Mouse (Mus musculus): ENCODE results near the gene Slmap.
"Not testable (repeated sequence)": the region's sequence is repeated elsewhere in the genome, so short reads cannot be mapped to it uniquely, and the experiment has no call there.

Slmap gene

DNA sequence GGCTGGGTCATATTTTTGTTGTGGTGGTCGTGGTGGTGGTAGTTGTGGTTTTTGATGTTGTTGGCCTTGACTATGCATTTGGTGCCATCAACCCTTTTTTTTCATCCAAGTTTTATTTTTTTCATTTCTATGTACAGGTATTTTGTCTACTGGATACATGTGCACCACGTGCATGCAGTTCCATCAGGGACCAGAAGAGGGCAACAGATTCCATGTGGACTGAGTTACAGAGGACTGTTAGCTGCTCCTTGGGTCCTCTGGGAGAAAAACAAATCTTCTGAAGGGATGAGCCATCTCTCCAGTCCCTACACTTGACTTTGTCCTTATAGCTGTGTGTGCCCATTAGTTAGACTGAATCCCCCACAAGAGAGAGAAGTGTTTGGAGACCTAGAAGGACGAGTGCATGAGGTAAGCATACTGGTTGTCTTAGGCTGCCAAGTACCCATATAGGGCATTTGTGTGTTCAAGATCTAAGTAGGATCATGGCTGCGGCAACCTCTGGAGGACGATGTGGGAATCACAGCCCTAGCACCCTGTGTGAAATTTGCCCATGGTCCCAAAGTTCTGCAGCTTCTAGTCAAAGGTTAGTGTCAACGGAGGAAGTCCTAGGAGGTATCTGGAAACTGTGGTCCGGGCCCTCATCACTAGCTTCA, 136.1 kb downstream of the Slmap start:
- peak; percentile 32 for DNase-seq (ENCODE audit: low read depth, low spot score)

- DNase-seq (ENCODE audit: low read depth, low spot score), result no peak
These were observed 142.9 kb downstream of the Slmap start for GRCm38 (mm10) chr14:26391866-26392265.

DNA sequence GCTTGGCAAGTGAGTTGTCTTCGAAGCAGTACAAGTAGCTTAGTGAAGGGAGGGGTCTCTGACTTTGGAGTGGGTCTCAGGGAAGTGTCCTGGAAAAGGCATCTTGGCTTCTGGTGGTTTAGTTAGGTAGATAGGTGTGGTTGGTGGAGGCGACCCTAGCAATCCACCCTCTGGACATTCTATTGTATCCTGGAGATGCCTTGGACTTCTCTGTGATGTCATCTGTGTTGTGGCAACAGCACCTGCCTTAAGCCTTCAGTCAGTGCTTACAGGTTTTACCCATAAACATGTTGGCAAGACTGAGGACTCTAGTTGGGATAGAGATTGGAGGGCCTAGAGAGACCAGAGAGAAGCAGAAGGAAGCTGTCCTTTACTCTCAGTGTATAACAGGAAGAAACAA, 145.8 kb downstream of the Slmap start:
- DNase-seq (ENCODE audit: low read depth, low spot score), result not testable (repeated sequence)

DNA sequence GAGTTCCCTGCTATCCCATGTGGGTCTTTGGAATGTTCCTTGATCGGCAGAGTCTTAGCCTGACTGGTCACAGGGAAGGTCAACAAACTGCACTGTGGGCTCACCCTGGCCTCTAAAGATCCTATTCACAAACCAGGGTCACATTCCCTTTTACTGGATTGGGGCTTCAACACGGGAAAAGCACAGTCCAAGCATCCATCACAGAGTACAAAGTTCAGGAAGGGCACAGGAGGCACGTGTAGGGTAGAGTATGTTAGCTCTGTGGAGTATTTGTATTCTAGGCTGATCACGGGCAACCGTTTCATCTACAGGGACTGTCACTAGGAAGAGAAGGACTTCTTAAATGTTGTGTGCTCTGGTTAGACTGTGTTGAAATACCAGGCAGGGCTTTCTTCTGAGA, 147.7 kb downstream of the Slmap start:
- not testable (repeated sequence) for DNase-seq (ENCODE audit: low read depth, low spot score)

DNA sequence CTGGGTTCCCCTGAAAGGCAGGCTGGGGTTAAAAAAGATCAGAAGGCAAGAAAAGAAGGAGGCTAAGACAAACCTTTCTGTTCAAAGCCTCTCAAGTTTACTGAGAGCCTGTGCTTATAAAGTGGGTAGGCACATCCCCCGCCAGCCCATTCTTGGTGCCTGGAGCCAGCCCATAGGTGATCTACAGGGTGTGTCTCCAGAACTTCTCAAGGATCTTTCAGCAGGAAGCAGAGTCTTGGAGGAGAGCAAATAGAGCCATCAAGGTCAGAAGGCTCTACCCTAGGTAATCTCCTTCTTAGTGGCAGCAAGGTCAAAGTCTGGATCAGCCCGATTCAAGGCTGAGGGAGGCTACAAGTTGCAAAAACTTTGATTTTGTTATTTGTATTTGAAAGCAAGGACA, 149.1 kb downstream of the Slmap start:
- DNase-seq (ENCODE audit: low read depth, low spot score), result not testable (repeated sequence)

DNA sequence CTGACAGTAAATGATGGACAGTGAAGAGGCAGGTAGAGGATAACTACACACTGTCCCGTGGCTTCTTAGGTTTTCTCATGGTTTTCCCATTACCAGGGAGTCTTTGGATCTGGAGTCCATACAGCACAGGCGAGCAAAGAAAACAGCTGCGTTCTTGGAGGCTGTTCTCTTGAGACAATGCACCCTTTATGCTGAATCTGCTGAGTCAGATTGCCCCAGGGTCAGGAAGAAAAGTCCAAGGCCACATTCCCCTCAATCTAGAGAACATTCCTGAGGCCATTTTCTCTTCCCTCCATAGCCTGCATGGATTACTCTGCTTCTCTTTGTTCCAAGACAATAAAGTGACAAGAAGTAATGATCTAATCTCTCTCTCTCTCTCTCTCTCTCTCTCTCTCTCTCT, 155.7 kb downstream of the Slmap start:
- no peak for DNase-seq (ENCODE audit: low read depth, low spot score)

DNA sequence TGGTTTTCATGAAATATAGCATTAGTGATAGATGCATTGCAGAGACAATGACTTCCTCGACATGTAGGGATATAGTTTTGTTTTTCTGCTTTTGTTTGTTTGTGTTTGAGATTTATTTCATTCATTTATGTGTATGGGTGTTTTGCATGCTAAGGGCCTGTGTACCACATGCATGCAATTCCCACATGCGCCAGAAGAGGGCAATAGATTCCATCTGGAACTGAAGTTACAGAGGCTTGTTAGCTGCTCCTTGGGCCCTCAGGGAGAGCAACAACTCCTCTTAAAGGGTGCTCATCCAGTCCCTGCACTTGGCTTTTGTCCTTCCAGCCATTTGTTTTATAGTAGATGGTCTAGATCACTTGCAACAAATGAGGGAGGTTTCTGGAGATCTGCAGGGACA, 158.1 kb downstream of the Slmap start:
- peak; percentile 76 for DNase-seq (ENCODE audit: low read depth, low spot score)
